Comparison of ENCODE assay signal across 10 mouse cellular contexts in genomic region chr17:56401051-56401521, GRCm38 (mm10).
A peak's percentile ranks its signal among the peaks of the same experiment; 100 is the strongest.
DNase-seq lines count a peak whose midpoint lies in the region; TF ChIP-seq lines count a peak whose summit lies in the region.
"Had no signal": no experiment of that assay in that cellular context is flagged by ENCODE, and none has a peak within 500 bp of the region (broad histone marks: within the 10 kb centered on the region; RNA-seq: fewer than 3 reads in every experiment).

No protein-coding gene starts in this region.

- 69% methylated on average over 4 of the region's 4 CpGs for WGBS in heart, adult 2 months
- WGBS in heart, embryonic 10.5 days, result 89% methylated on average over 4 of the region's 4 CpGs

- no peak overlapping the region for H3K4me3 ChIP-seq in heart, adult 2 months
- no peak overlapping the region for H3K4me3 ChIP-seq in heart, embryonic 10.5 days
- H3K4me3 ChIP-seq: limb, embryonic 13.5 days; myocyte had no signal

- no peak for TF ChIP-seq CTCF in heart, adult 2 months (IDR thresholded peaks at IDR 0.05)

- H3K9me3 ChIP-seq in heart, embryonic 10.5 days, result no peaks in the 10 kb centered on the region
- H3K9me3 ChIP-seq: limb, embryonic 13.5 days had no signal

- H3K27me3 ChIP-seq in heart, adult 2 months (ENCODE audit: control insufficient read depth, insufficient read depth, low read length), result no peaks in the 10 kb centered on the region
- H3K27me3 ChIP-seq in heart, embryonic 10.5 days (ENCODE audit: insufficient read depth, poor library complexity, severe bottlenecking), result no peaks in the 10 kb centered on the region
- H3K27me3 ChIP-seq: limb, embryonic 13.5 days had no signal

- no peaks in the 10 kb centered on the region for H3K36me3 ChIP-seq in heart, adult 2 months (ENCODE audit: control insufficient read depth, insufficient read depth, low read length)
- H3K36me3 ChIP-seq in heart, embryonic 10.5 days, result peaks cover 90% of the 10 kb centered on the region

- TF ChIP-seq EP300 in heart, adult 2 months (IDR thresholded peaks at IDR 0.05; ENCODE audit: insufficient read depth, low read depth, low read length), result no peak

- no peaks in the 10 kb centered on the region for H3K79me2 ChIP-seq in heart, adult 2 months (replicated peaks; ENCODE audit: control insufficient read depth, insufficient read depth, low read length)

- intact Hi-C loops in heart, adult 2 months (cut with DNase I), result no loop called here

- DNase-seq in heart, adult 2 months, result peak; percentile 56 to 59
- DNase-seq in heart, embryonic 10.5 days (ENCODE audit: low spot score), result no peak
- DNase-seq in MN1 (ENCODE audit: low spot score), result peak; percentile 87
- peak; percentile 74 for DNase-seq in adipocyte (ENCODE audit: low spot score)
- peak; percentile 81 to 82 for DNase-seq in cerebellum, postnatal 14 days
- no peak for DNase-seq in right cerebral cortex, postnatal 36 days (ENCODE audit: low spot score in 2 of 2)
- DNase-seq in spleen, postnatal 10 days (ENCODE audit: low spot score in 2 of 2), result no peak
- DNase-seq: thymus, adult 2 months had no signal

- no peak overlapping the region for H3K27ac ChIP-seq in heart, adult 2 months
- no peak overlapping the region for H3K27ac ChIP-seq in heart, embryonic 10.5 days
- H3K27ac ChIP-seq: limb, embryonic 13.5 days had no signal

- H3K4me1 ChIP-seq in heart, adult 2 months (ENCODE audit: control insufficient read depth, insufficient read depth, low read length), result peaks cover 3% of the 10 kb centered on the region; the same call in 1 of the 2 replicates
- H3K4me1 ChIP-seq in heart, embryonic 10.5 days, result 0 out of 2 replicates have a peak, but pooled peaks cover 4% of the 10 kb centered on the region
- H3K4me1 ChIP-seq: limb, embryonic 13.5 days had no signal

- H3K9ac ChIP-seq in heart, adult 2 months (ENCODE audit: low read depth, low read length), result no peak overlapping the region
- H3K9ac ChIP-seq: limb, embryonic 13.5 days had no signal

- TF ChIP-seq POLR2A in heart, adult 2 months (IDR thresholded peaks at IDR 0.05; ENCODE audit: insufficient read depth, low read depth, low read length), result no peak

Comparison
In these comparisons a context has a peak if more than half of its experiments do, and no peak if none do; other contexts are left out.
1. DNase-seq: peak in heart, adult 2 months (2 of 2), MN1 (single experiment), adipocyte (single experiment) and cerebellum, postnatal 14 days (2 of 2); none in heart, embryonic 10.5 days (single experiment), right cerebral cortex, postnatal 36 days (0 of 2) and spleen, postnatal 10 days (0 of 2).